Mouse (Mus musculus): Measurements from ENCODE around the gene Prkra. TPM values are rescaled to one million over a fixed set of nuclear protein-coding genes. Genes with fewer than 3 reads are reported as not detected.
A peak's percentile ranks its signal among the peaks of the same experiment; 100 is the strongest.

The Prkra gene
- polyA plus RNA-seq, 1 experiment: 0.07 TPM

DNA sequence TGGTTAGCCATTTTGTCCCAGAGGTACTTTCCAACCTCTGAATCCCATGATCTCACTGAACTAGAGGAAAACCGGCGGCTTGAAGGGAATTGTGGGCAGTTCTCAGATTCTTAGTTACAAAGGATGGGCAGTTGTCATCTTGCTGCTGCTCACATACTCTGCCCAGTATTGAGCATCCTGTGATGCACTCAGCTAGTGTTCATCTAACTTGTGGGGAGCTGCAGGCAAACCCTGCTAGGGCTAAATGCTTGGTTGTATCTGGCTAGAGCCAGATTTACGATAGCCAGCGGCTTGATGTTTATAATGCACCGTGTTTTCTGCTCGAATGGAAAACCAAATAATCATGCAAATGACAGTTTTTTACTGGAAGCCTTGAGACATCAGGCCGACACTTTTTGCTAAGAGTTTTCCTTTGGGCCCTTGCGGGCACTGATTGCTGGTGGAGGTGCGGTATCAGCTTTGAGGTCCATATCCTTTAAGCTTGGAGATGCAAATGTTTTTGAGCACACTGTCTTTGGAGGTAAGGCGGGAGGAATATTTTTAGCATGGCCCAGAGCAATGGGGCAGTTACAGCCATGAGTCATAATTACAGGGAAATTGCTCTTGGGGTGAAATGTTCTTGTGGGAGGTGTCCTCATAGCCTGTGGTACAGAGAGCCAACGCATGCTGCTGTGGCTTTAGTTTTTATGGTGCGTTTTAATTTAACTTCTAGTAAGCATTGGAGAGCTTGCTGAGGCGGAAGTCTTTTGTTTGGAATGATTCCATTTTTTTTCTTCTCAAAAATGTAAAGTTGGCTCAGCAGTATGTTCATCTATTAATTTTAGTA, 28.8 kb upstream of the Prkra start:
- peaks cover 49% of the 10 kb centered on the region for H3K4me1 ChIP-seq (ENCODE audit: control insufficient read depth)

GRCm38 (mm10) chr2:76675949-76676348, 28.1 kb upstream of the Prkra start:
- peak overlapping the region; percentile 82 for H3K4me3 ChIP-seq (replicated peaks)

More for the DNA sequence above, 28.8 kb upstream of the Prkra start:
- TF ChIP-seq GATA1 (IDR thresholded peaks at IDR 0.05; ENCODE audit: low read length) (no peak), TAL1 (IDR thresholded peaks at IDR 0.05; ENCODE audit: low read length) (no peak)
- Histone ChIP-seq H3K36me3 (ENCODE audit: control insufficient read depth) (peaks cover 9% of the 10 kb centered on the region), H3K27me3 (ENCODE audit: control insufficient read depth) (no peaks in the 10 kb centered on the region), H3K9me3 (ENCODE audit: control insufficient read depth, low read length) (no peaks in the 10 kb centered on the region), H3K4me3 (replicated peaks) (peak overlapping the region; percentile 82)

GRCm38 (mm10) chr2:76675451-76675850, 27.6 kb upstream of the Prkra start:
- H3K27me3 ChIP-seq (ENCODE audit: control insufficient read depth): no peaks in the 10 kb centered on the region
- TF ChIP-seq TAL1 (IDR thresholded peaks at IDR 0.05; ENCODE audit: low read length): no peak
- TF ChIP-seq GATA1 (IDR thresholded peaks at IDR 0.05; ENCODE audit: low read length): no peak
- no peaks in the 10 kb centered on the region for H3K9me3 ChIP-seq (ENCODE audit: control insufficient read depth, low read length)
- H3K36me3 ChIP-seq (ENCODE audit: control insufficient read depth): peaks cover 5% of the 10 kb centered on the region
- H3K4me1 ChIP-seq (ENCODE audit: control insufficient read depth): peaks cover 50% of the 10 kb centered on the region
- peak overlapping the region; percentile 82 for H3K4me3 ChIP-seq (replicated peaks)

More at GRCm38 (mm10) chr2:76675949-76676348, 28.1 kb upstream of the Prkra start:
- peaks cover 8% of the 10 kb centered on the region for H3K36me3 ChIP-seq (ENCODE audit: control insufficient read depth)
- peaks cover 50% of the 10 kb centered on the region for H3K4me1 ChIP-seq (ENCODE audit: control insufficient read depth)
- TF ChIP-seq GATA1 (IDR thresholded peaks at IDR 0.05; ENCODE audit: low read length) (no peak), TAL1 (IDR thresholded peaks at IDR 0.05; ENCODE audit: low read length) (no peak)
- no peaks in the 10 kb centered on the region for H3K27me3 ChIP-seq (ENCODE audit: control insufficient read depth)
- no peaks in the 10 kb centered on the region for H3K9me3 ChIP-seq (ENCODE audit: control insufficient read depth, low read length)

- no peaks in the 10 kb centered on the region for H3K9me3 ChIP-seq (ENCODE audit: control insufficient read depth, low read length)
- no peak for TF ChIP-seq GATA1 (IDR thresholded peaks at IDR 0.05; ENCODE audit: low read length)
- TF ChIP-seq TAL1 (IDR thresholded peaks at IDR 0.05; ENCODE audit: low read length): no peak
- H3K36me3 ChIP-seq (ENCODE audit: control insufficient read depth): peaks cover 3% of the 10 kb centered on the region
- peaks cover 50% of the 10 kb centered on the region for H3K4me1 ChIP-seq (ENCODE audit: control insufficient read depth)
- no peaks in the 10 kb centered on the region for H3K27me3 ChIP-seq (ENCODE audit: control insufficient read depth)
- peak within 1 kb of the TSS; percentile 82 for H3K4me3 ChIP-seq (replicated peaks)
Observed at GRCm38 (mm10) chr2:76674725-76675427, 27.1 kb upstream of the Prkra start, which contains the start of gene Plekha3. Gene Plekha3 (plus strand): TSS chr2:76675281.

DNA sequence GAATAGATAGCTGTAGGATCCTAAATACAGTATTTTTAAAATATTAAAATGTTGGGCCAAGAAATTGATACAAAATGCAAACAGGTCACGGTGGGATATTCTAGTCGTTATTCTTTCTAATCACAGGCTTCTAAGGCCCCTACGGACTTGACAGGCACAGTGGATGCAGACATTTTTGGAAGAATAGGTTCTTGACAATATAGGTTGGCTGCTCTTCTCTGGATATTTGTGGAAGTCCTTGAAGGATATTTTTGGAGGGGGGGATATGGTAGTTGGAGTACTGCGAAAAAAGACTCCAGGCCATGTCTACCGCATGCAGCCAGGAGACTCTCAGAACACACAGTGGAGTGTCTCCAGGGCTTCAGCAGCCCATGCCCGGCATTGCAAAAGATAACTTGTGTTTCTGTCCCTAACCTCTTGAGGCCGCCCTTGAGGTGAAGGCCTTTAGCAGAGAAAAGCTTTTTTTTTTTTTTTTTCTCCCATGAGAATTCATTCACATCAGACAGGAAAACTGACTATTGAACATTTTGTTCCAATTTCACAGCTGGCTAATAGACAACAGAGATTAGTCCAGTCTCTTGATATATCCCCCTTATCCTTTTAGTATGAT, 25.8 kb upstream of the Prkra start:
- peaks cover 50% of the 10 kb centered on the region for H3K4me1 ChIP-seq (ENCODE audit: control insufficient read depth)

DNA sequence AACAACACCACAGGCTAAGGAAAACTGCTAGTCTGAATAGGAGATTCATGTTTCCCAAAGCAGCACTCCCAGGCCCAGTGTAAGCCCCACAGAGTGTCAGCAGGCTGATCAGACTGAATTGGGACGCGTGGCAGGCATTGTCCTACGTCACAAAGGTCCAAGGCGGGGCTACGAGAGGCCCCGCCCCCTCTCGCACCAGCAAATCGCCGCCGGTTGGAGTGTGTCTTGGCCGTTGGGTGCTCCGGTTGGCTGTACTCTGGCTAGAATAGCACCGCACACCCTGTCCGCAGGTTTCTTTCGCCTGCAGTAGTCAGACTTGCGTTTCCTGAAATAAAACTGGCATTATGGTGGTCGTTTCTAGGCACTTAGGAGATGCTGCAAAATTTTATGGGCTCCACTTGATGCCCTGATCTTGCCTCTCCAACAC, 25.2 kb upstream of the Prkra start, which contains the start of gene Fkbp7:
Gene Fkbp7 (minus strand): TSS at position 151 of the 427 bp plus-strand sequence.
- Histone ChIP-seq H3K4me1 (ENCODE audit: control insufficient read depth) (peaks cover 50% of the 10 kb centered on the region), H3K27me3 (ENCODE audit: control insufficient read depth) (no peaks in the 10 kb centered on the region), H3K9me3 (ENCODE audit: control insufficient read depth, low read length) (no peaks in the 10 kb centered on the region), H3K4me3 (replicated peaks) (peak within 1 kb of the TSS; percentile 62), H3K36me3 (ENCODE audit: control insufficient read depth) (no peaks in the 10 kb centered on the region)
- TF ChIP-seq GATA1 (IDR thresholded peaks at IDR 0.05; ENCODE audit: low read length): no peak
- TF ChIP-seq TAL1 (IDR thresholded peaks at IDR 0.05; ENCODE audit: low read length): no peak

More for the DNA sequence above, 25.8 kb upstream of the Prkra start:
- Histone ChIP-seq H3K4me3 (replicated peaks) (peak overlapping the region; percentile 62), H3K27me3 (ENCODE audit: control insufficient read depth) (no peaks in the 10 kb centered on the region), H3K9me3 (ENCODE audit: control insufficient read depth, low read length) (no peaks in the 10 kb centered on the region), H3K36me3 (ENCODE audit: control insufficient read depth) (no peaks in the 10 kb centered on the region; the same call in 1 of the 2 replicates)
- TF ChIP-seq TAL1 (IDR thresholded peaks at IDR 0.05; ENCODE audit: low read length): no peak
- no peak for TF ChIP-seq GATA1 (IDR thresholded peaks at IDR 0.05; ENCODE audit: low read length)

DNA sequence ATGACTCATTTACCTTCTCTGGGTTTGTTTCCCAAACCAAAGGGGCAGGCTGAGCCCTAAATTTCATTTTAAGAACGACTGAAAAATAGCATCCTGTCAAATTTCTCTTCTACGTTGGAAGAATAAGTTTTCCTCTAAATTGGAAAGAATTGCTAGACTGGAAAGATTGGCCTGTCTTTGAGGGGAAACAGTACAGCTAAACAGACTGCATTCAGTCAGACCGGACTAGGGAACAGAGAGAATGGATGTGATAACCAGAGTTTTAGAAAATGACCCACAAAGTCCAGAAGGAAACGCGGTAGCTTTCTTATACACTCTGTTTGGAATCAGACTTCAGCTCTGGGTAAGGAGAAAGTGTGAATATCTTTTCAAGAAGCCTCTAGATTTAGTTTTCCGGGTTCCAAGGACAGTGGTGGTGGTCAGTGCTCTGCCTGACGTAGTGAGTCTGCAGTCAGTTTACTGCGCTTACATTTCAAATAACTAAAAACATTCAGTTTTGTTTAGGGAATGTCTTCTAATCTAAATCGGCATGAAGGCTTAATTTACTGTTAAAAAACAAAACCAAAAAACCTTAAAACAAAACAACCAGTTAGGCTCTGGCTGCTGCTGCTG, 24.4 kb upstream of the Prkra start:
- TF ChIP-seq TAL1 (IDR thresholded peaks at IDR 0.05; ENCODE audit: low read length) (no peak), GATA1 (IDR thresholded peaks at IDR 0.05; ENCODE audit: low read length) (no peak)
- Histone ChIP-seq H3K9me3 (ENCODE audit: control insufficient read depth, low read length) (no peaks in the 10 kb centered on the region), H3K27me3 (ENCODE audit: control insufficient read depth) (no peaks in the 10 kb centered on the region), H3K4me1 (ENCODE audit: control insufficient read depth) (peaks cover 50% of the 10 kb centered on the region), H3K36me3 (ENCODE audit: control insufficient read depth) (no peaks in the 10 kb centered on the region), H3K4me3 (replicated peaks) (peak overlapping the region; percentile 62)

DNA sequence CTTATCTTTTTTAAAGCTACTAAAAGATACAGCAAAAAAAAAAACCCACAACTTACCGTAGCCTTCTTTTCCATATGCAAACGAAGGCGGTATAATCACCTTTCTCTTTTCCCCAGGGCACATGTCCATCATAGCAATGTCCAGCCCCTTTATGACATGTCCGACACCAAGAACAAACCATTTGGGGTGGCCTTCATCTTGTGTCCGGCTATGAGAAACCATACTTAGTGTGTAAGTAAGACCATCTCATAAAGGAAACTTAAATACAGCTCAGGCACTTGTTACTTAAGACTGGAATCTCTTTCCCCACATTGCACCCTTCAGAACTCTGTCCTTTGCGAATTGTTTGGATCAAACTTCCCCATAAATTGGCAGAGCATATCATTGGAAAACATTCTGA, 23.8 kb upstream of the Prkra start:
- Histone ChIP-seq H3K4me3 (replicated peaks) (no peak overlapping the region), H3K36me3 (ENCODE audit: control insufficient read depth) (no peaks in the 10 kb centered on the region), H3K4me1 (ENCODE audit: control insufficient read depth) (peaks cover 47% of the 10 kb centered on the region), H3K27me3 (ENCODE audit: control insufficient read depth) (no peaks in the 10 kb centered on the region), H3K9me3 (ENCODE audit: control insufficient read depth, low read length) (no peaks in the 10 kb centered on the region)
- TF ChIP-seq TAL1 (IDR thresholded peaks at IDR 0.05; ENCODE audit: low read length) (no peak), GATA1 (IDR thresholded peaks at IDR 0.05; ENCODE audit: low read length) (no peak)
